Mouse (Mus musculus): ENCODE results near the gene Epha1.

GRCm38 (mm10) chr6:42354076-42355019 is 18.7 kb downstream of the Epha1 start:
- TF ChIP-seq NRF1 (IDR thresholded peaks at IDR 0.05; ENCODE audit: insufficient read depth, low read depth, low read length, poor library complexity, severe bottlenecking) (no peak), ZNF384 (IDR thresholded peaks at IDR 0.05; ENCODE audit: low read depth, low read length) (no peak), CTCF (IDR thresholded peaks at IDR 0.05 in 2 of 3, conservative IDR thresholded peaks at IDR 0.05 in 1 of 3; ENCODE audit: control insufficient read depth in 1 of 3, insufficient read depth in 1 of 3, low read depth in 2 of 3, low read length in 3 of 3, poor library complexity in 1 of 3, severe bottlenecking in 1 of 3) (no peak), POLR2A (IDR thresholded peaks at IDR 0.05; ENCODE audit: control insufficient read depth in 1 of 2, insufficient read depth in 1 of 2, low read depth in 1 of 2, low read length in 2 of 2, poor library complexity in 1 of 2) (no peak), EP300 (IDR thresholded peaks at IDR 0.05; ENCODE audit: low read depth in 1 of 2, low read length in 2 of 2) (peak; percentile 45 to 48; a peak in 3 of 4 replicates), UBTF (IDR thresholded peaks at IDR 0.05; ENCODE audit: borderline replicate concordance, insufficient read depth, low read depth, low read length) (no peak), MAX (IDR thresholded peaks at IDR 0.05; ENCODE audit: low read length) (peak; percentile 39; the same call in 1 of the 2 replicates), CHD2 (IDR thresholded peaks at IDR 0.05; ENCODE audit: low read length) (no peak), TCF12 (IDR thresholded peaks at IDR 0.05; ENCODE audit: low read depth, low read length) (no peak; the same call in 1 of the 2 replicates), KAT2A (conservative IDR thresholded peaks at IDR 0.05; ENCODE audit: low read depth, low read length) (no peak), RAD21 (IDR thresholded peaks at IDR 0.05; ENCODE audit: low read depth, low read length) (no peak), MYB (IDR thresholded peaks at IDR 0.05; ENCODE audit: low read depth, low read length) (no peak), GATA1 (IDR thresholded peaks at IDR 0.05; ENCODE audit: low read depth, low read length) (peak; percentile 56)

All from MEL (cell line).